Mouse (Mus musculus) intestine, embryonic 16.5 days (tissue): ENCODE measurements around the gene Sorcs2. TPM values are rescaled to one million over a fixed set of nuclear protein-coding genes. Genes with fewer than 3 reads are reported as not detected.
A peak's percentile ranks its signal among the peaks of the same experiment; 100 is the strongest.

Source experiments
- ATAC-seq: fragments of 200-750 bp; cut with Nextera tagmentation; 2 replicates; pipeline ENCODE4 v1.8.0; 2017; ENCODE audit warnings: moderate TSS enrichment, moderate library complexity
- H3K27ac ChIP-seq: fragments of 300-500 bp; sonication (generic); 2 replicates; pipeline ENCODE4 v1.5.1; 2014; ENCODE audit warnings: mild to moderate bottlenecking, low read length
- H3K27me3 ChIP-seq: fragments of 300-500 bp; sonication (generic); replicated peaks from 2 replicates; pipeline ENCODE4 v1.6.1; 2014; ENCODE audit warnings: low read length, control low read depth, mixed read lengths; ENCODE audit not compliant: control insufficient read depth, insufficient read depth
- H3K36me3 ChIP-seq: fragments of 300-500 bp; sonication (generic); 2 replicates; pipeline ENCODE4 v1.6.1; 2014; ENCODE audit warnings: low read length, control low read depth; ENCODE audit not compliant: control insufficient read depth, insufficient read depth
- H3K4me1 ChIP-seq: fragments of 300-500 bp; sonication (generic); 2 replicates; pipeline ENCODE4 v1.6.1; 2014; ENCODE audit warnings: low read length, control low read depth, mixed read lengths; ENCODE audit not compliant: control insufficient read depth, insufficient read depth
- H3K4me2 ChIP-seq: fragments of 300-500 bp; sonication (generic); 2 replicates; pipeline ENCODE4 v1.6.1; 2014; ENCODE audit warnings: low read depth, low read length, control low read depth
- H3K4me3 ChIP-seq: fragments of 300-500 bp; sonication (generic); 2 replicates; pipeline ENCODE4 v1.5.1; 2014; ENCODE audit warnings: mild to moderate bottlenecking, low read length
- H3K9ac ChIP-seq: fragments of 300-500 bp; sonication (generic); 2 replicates; pipeline ENCODE4 v1.6.1; 2014; ENCODE audit warnings: low read depth, low read length
- H3K9me3 ChIP-seq: fragments of 300-500 bp; sonication (generic); 2 replicates; pipeline ENCODE4 v1.6.1; 2016; ENCODE audit warnings: low read length, control low read depth; ENCODE audit not compliant: control insufficient read depth
- WGBS: fragments of 180-500 bp; shearing (Covaris S2); extraction: QIAGEN DNeasy Blood & Tissue Kit; methylation state at CpG from one replicate; pipeline ENCODE4 v1.1.7; 2014; 5-methylcytosine and 5-hydroxymethylcytosine counted together
- polyA plus RNA-seq: library from polyadenylated mRNA; unstranded; fragments of >200 nt; fragmentation: Nextera tagmentation; extraction: Ambion mirVana; gene quantifications from 2 replicates; pipeline ENCODE4 v1.2.1, GENCODE M21; 2015

The Sorcs2 gene
- polyA plus RNA-seq, 1 experiment from 2014 or later: 8.3 TPM

- WGBS: 77% methylated on average over 7 of the region's 7 CpGs
- no peak overlapping the region for H3K4me2 ChIP-seq
- no peaks in the 10 kb centered on the region for H3K9me3 ChIP-seq
- no peak overlapping the region for H3K4me3 ChIP-seq
- H3K27ac ChIP-seq: no peak overlapping the region
- H3K4me1 ChIP-seq: peaks cover 56% of the 10 kb centered on the region
- no peak for ATAC-seq
- no peaks in the 10 kb centered on the region for H3K27me3 ChIP-seq
- H3K36me3 ChIP-seq: no peaks in the 10 kb centered on the region
- no peak overlapping the region for H3K9ac ChIP-seq
Observed at GRCm38 (mm10) chr5:36368511-36369135, 29.3 kb downstream of the Sorcs2 start.

GRCm38 (mm10) chr5:36367911-36368310, 30.0 kb downstream of the Sorcs2 start:
- no peaks in the 10 kb centered on the region for H3K27me3 ChIP-seq
- no peak overlapping the region for H3K4me3 ChIP-seq
- no peak overlapping the region for H3K9ac ChIP-seq
- no peaks in the 10 kb centered on the region for H3K36me3 ChIP-seq
- no peak overlapping the region for H3K4me2 ChIP-seq
- no peak for ATAC-seq
- peaks cover 49% of the 10 kb centered on the region for H3K4me1 ChIP-seq
- H3K9me3 ChIP-seq: no peaks in the 10 kb centered on the region
- no peak overlapping the region for H3K27ac ChIP-seq
- WGBS: 82% methylated on average over 6 of the region's 6 CpGs

DNA sequence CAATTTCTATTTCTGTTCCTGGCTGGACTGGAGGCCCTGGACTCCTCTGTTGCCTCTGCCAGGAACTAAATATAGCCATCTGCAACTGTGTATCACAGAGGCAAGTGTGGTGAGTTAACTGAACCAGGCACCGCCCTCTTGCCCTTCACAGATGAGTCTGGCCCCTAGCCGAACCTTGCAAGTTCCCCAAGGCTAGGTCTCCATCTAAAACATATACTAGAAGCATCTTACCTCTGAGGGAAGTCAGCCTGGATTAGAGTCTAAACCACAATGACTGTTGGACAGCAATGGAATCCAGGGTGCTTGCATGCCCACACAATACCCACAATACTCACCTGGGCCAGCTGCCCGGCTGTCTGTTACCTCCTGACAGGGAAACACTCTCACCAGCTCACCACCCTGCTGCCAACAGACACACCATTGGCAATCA, 30.7 kb downstream of the Sorcs2 start:
- no peak overlapping the region for H3K9ac ChIP-seq
- no peaks in the 10 kb centered on the region for H3K27me3 ChIP-seq
- H3K36me3 ChIP-seq: no peaks in the 10 kb centered on the region
- no peak overlapping the region for H3K4me3 ChIP-seq
- no peaks in the 10 kb centered on the region for H3K9me3 ChIP-seq
- H3K27ac ChIP-seq: no peak overlapping the region
- ATAC-seq: no peak
- whole genome bisulfite sequencing: 66% methylated on average over 3 of the region's 3 CpGs
- peaks cover 44% of the 10 kb centered on the region for H3K4me1 ChIP-seq
- no peak overlapping the region for H3K4me2 ChIP-seq

- Histone ChIP-seq H3K27ac (no peak overlapping the region), H3K36me3 (no peaks in the 10 kb centered on the region), H3K4me1 (peaks cover 37% of the 10 kb centered on the region), H3K9ac (no peak overlapping the region), H3K4me2 (no peak overlapping the region), H3K9me3 (no peaks in the 10 kb centered on the region), H3K4me3 (no peak overlapping the region), H3K27me3 (no peaks in the 10 kb centered on the region)
- no peak for ATAC-seq
- WGBS: 73% methylated on average over 7 of the region's 7 CpGs
Observed at GRCm38 (mm10) chr5:36361749-36362148, 36.2 kb downstream of the Sorcs2 start.

DNA sequence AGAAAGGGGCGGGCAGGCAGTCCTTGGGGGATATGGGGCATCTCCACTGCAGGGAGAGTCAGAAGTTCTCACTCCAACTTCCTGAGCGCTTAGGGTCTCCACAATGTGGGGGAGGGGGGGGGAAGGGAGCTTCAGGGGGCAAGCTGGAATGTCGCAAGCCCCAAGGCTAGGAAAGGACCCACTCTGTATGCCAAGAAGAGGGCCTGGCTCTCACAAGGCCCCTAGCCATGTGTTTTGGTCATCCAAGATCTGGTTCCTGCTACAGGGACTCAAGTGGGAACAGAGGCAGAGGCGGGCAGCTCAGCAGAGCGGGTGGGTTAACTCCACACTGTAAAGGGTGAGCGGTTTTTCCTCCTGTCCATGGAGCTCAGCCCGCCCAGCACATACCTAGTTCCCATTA, 37.6 kb downstream of the Sorcs2 start:
- no peak overlapping the region for H3K4me2 ChIP-seq
- no peak overlapping the region for H3K27ac ChIP-seq
- H3K4me3 ChIP-seq: no peak overlapping the region
- no peak overlapping the region for H3K9ac ChIP-seq
- H3K9me3 ChIP-seq: no peaks in the 10 kb centered on the region
- no peak for ATAC-seq
- peaks cover 33% of the 10 kb centered on the region for H3K4me1 ChIP-seq
- no peaks in the 10 kb centered on the region for H3K36me3 ChIP-seq
- 77% methylated on average over 7 of the region's 7 CpGs for WGBS
- H3K27me3 ChIP-seq: no peaks in the 10 kb centered on the region

GRCm38 (mm10) chr5:36359535-36360243, 38.2 kb downstream of the Sorcs2 start:
- 56% methylated on average over 5 of the region's 5 CpGs for WGBS
- H3K4me3 ChIP-seq: no peak overlapping the region
- H3K9me3 ChIP-seq: no peaks in the 10 kb centered on the region
- H3K27ac ChIP-seq: no peak overlapping the region
- H3K4me1 ChIP-seq: peaks cover 32% of the 10 kb centered on the region
- H3K9ac ChIP-seq: 0 out of 2 replicates have a peak overlapping the region, but pooled peaks have one; percentile 12
- H3K27me3 ChIP-seq: no peaks in the 10 kb centered on the region
- no peak overlapping the region for H3K4me2 ChIP-seq
- 0 out of 2 replicates have a peak, but pooled peaks have one; percentile 14 for ATAC-seq
- H3K36me3 ChIP-seq: no peaks in the 10 kb centered on the region

DNA sequence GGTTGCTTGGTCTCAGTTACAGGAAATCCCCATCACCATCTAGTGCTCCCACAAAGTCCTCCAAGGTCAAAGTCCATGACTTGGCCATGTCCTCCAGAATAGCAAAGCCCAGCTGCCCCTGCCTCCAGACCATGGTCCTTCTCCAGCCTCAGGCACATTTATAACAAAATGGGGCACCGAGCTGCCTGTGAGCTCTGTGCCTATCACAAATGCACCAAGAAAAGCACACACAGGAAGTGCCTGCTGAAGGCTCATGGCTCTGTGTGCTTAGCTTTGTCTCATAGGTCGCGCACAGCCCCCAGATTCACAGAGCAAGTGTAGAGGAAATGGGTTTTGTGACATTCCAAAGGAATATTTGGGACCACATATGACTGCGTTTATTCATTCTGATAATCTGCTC, 39.8 kb downstream of the Sorcs2 start:
- WGBS: 66% methylated on average over 4 of the region's 4 CpGs

DNA sequence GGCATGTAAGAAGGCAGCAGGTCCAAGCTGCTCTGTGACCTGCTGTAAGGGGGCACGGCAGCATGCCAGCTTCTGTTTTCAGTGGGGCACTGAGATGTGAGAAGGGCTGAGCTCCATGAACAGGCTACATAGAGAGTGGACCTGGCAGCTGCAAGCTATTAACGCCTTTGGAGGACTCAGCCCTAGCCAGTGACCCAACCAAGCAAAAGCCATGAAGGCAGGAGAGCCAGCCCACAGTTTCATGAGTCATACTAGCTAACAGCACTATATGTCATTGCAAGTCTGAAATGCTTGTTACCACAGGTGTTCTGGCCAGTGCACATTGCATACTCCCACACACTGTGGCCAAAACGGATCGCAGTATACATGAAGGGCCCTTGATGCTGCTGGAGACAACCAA, 41.3 kb downstream of the Sorcs2 start:
- Histone ChIP-seq H3K36me3 (no peaks in the 10 kb centered on the region), H3K27me3 (no peaks in the 10 kb centered on the region), H3K4me3 (no peak overlapping the region), H3K9me3 (no peaks in the 10 kb centered on the region), H3K4me1 (peaks cover 41% of the 10 kb centered on the region), H3K9ac (no peak overlapping the region), H3K27ac (no peak overlapping the region), H3K4me2 (no peak overlapping the region)
- ATAC-seq: no peak
- WGBS: 87% methylated on average over 4 of the region's 4 CpGs

More for the DNA sequence above, 39.8 kb downstream of the Sorcs2 start:
- no peaks in the 10 kb centered on the region for H3K36me3 ChIP-seq
- no peak overlapping the region for H3K27ac ChIP-seq
- no peak overlapping the region for H3K4me2 ChIP-seq
- H3K4me1 ChIP-seq: peaks cover 37% of the 10 kb centered on the region
- no peaks in the 10 kb centered on the region for H3K9me3 ChIP-seq
- H3K4me3 ChIP-seq: no peak overlapping the region
- ATAC-seq: no peak
- H3K9ac ChIP-seq: no peak overlapping the region
- H3K27me3 ChIP-seq: no peaks in the 10 kb centered on the region

DNA sequence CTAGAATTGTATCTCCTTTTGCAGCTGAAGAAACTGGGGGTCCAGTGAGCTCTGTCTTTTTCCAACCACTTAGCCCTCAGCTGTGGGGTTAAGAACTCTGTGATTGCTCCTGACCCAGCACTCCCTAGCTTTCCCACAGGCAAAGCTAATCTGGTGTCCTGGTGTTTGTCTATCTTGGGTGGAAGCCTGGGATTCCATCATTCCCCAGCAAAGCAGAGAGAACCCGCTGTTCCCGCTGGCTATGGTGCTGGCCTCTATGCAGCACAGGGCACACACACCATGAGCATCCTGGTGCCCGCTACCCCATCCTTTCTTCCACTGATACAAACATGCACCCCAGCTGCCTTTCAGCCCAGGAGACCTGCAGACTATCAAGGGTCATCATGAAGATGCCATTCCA, 42.3 kb downstream of the Sorcs2 start:
- H3K4me1 ChIP-seq: peaks cover 39% of the 10 kb centered on the region
- H3K36me3 ChIP-seq: no peaks in the 10 kb centered on the region
- H3K4me2 ChIP-seq: no peak overlapping the region
- H3K9ac ChIP-seq: no peak overlapping the region
- no peak overlapping the region for H3K4me3 ChIP-seq
- H3K27ac ChIP-seq: no peak overlapping the region
- H3K27me3 ChIP-seq: no peaks in the 10 kb centered on the region
- 69% methylated on average over 3 of the region's 3 CpGs for WGBS
- ATAC-seq: no peak
- no peaks in the 10 kb centered on the region for H3K9me3 ChIP-seq
